Mouse (Mus musculus): ENCODE results near the gene Hoxa3. TPM values are rescaled to one million over a fixed set of nuclear protein-coding genes. Genes with fewer than 3 reads are reported as not detected.

Hoxa3 gene
- total and polyA plus RNA-seq, 2 experiments from 2014 or later, result 1.6 TPM; not detected in 1

GRCm38 (mm10) chr6:52221337-52221992, 8.3 kb upstream of the Hoxa3 start, which contains the start of gene Hoxa7:
TSS of gene Hoxa7 (minus strand) at chr6:52221854.
- ATAC-seq (ENCODE audit: low FRiP score), result peak; percentile 75
- H3K4me2 ChIP-seq (ENCODE audit: low read depth, low read length, poor library complexity, severe bottlenecking), result peak within 1 kb of the TSS; percentile 84
- peak; percentile 84 for DNase-seq (ENCODE audit: low spot score)
- TF ChIP-seq CTCF (IDR thresholded peaks at IDR 0.05), result peak; percentile 97
- 1% methylated on average over 46 of the region's 46 CpGs for WGBS
- H3K27me3 ChIP-seq (ENCODE audit: insufficient read depth, low read length), result peaks cover 91% of the 10 kb centered on the region
- peak within 1 kb of the TSS; percentile 43 for H3K4me3 ChIP-seq (ENCODE audit: low read depth, low read length)
- H3K4me1 ChIP-seq (ENCODE audit: insufficient read depth, low read length), result no peaks in the 10 kb centered on the region
- no peak within 1 kb of the TSS for H3K27ac ChIP-seq (ENCODE audit: low read depth, low read length)
- no peaks in the 10 kb centered on the region for H3K9me3 ChIP-seq (ENCODE audit: low read length)
- peak within 1 kb of the TSS; percentile 48 for H3K9ac ChIP-seq (replicated peaks; ENCODE audit: low read length, poor library complexity, severe bottlenecking)
- H3K36me3 ChIP-seq (ENCODE audit: insufficient read depth, low read length), result no peaks in the 10 kb centered on the region

GRCm38 (mm10) chr6:52220865-52221310, 7.8 kb upstream of the Hoxa3 start:
- Histone ChIP-seq H3K4me2 (ENCODE audit: low read depth, low read length, poor library complexity, severe bottlenecking) (peak overlapping the region; percentile 84), H3K36me3 (ENCODE audit: insufficient read depth, low read length) (no peaks in the 10 kb centered on the region), H3K9ac (replicated peaks; ENCODE audit: low read length, poor library complexity, severe bottlenecking) (no peak overlapping the region), H3K9me3 (ENCODE audit: low read length) (no peaks in the 10 kb centered on the region), H3K27ac (ENCODE audit: low read depth, low read length) (no peak overlapping the region), H3K4me1 (ENCODE audit: insufficient read depth, low read length) (no peaks in the 10 kb centered on the region), H3K4me3 (ENCODE audit: low read depth, low read length) (peak overlapping the region; percentile 43), H3K27me3 (ENCODE audit: insufficient read depth, low read length) (peaks cover 93% of the 10 kb centered on the region)
- 11% methylated on average over 12 of the region's 12 CpGs for WGBS
- DNase-seq (ENCODE audit: low spot score), result no peak
- ATAC-seq (ENCODE audit: low FRiP score), result no peak
- TF ChIP-seq CTCF (IDR thresholded peaks at IDR 0.05), result no peak

GRCm38 (mm10) chr6:52220003-52220864, 7.1 kb upstream of the Hoxa3 start:
- no peak overlapping the region for H3K27ac ChIP-seq (ENCODE audit: low read depth, low read length)
- DNase-seq (ENCODE audit: low spot score) (no peak), ATAC-seq (ENCODE audit: low FRiP score) (no peak)
- 16% methylated on average over 32 of the region's 32 CpGs for WGBS
- no peak overlapping the region for H3K4me3 ChIP-seq (ENCODE audit: low read depth, low read length)
- TF ChIP-seq CTCF (IDR thresholded peaks at IDR 0.05), result no peak
- H3K27me3 ChIP-seq (ENCODE audit: insufficient read depth, low read length), result peaks cover 93% of the 10 kb centered on the region
- H3K36me3 ChIP-seq (ENCODE audit: insufficient read depth, low read length), result no peaks in the 10 kb centered on the region
- no peak overlapping the region for H3K4me2 ChIP-seq (ENCODE audit: low read depth, low read length, poor library complexity, severe bottlenecking)
- H3K9me3 ChIP-seq (ENCODE audit: low read length), result no peaks in the 10 kb centered on the region
- no peak overlapping the region for H3K9ac ChIP-seq (replicated peaks; ENCODE audit: low read length, poor library complexity, severe bottlenecking)
- H3K4me1 ChIP-seq (ENCODE audit: insufficient read depth, low read length), result no peaks in the 10 kb centered on the region

- no peak overlapping the region for H3K9ac ChIP-seq (replicated peaks; ENCODE audit: low read length, poor library complexity, severe bottlenecking)
- no peaks in the 10 kb centered on the region for H3K9me3 ChIP-seq (ENCODE audit: low read length)
- H3K27me3 ChIP-seq (ENCODE audit: insufficient read depth, low read length), result peaks cover 93% of the 10 kb centered on the region
- no peak for TF ChIP-seq CTCF (IDR thresholded peaks at IDR 0.05)
- WGBS, result 21% methylated on average over 9 of the region's 9 CpGs
- DNase-seq (ENCODE audit: low spot score) (no peak), ATAC-seq (ENCODE audit: low FRiP score) (no peak)
- no peak overlapping the region for H3K27ac ChIP-seq (ENCODE audit: low read depth, low read length)
- H3K4me2 ChIP-seq (ENCODE audit: low read depth, low read length, poor library complexity, severe bottlenecking), result no peak overlapping the region
- H3K4me3 ChIP-seq (ENCODE audit: low read depth, low read length), result no peak overlapping the region
- H3K4me1 ChIP-seq (ENCODE audit: insufficient read depth, low read length), result no peaks in the 10 kb centered on the region
- H3K36me3 ChIP-seq (ENCODE audit: insufficient read depth, low read length), result no peaks in the 10 kb centered on the region
Measured at GRCm38 (mm10) chr6:52219234-52219942, 6.3 kb upstream of the Hoxa3 start.

- no peak for DNase-seq (ENCODE audit: low spot score)
- peaks cover 94% of the 10 kb centered on the region for H3K27me3 ChIP-seq (ENCODE audit: insufficient read depth, low read length)
- no peak overlapping the region for H3K27ac ChIP-seq (ENCODE audit: low read depth, low read length)
- no peaks in the 10 kb centered on the region for H3K36me3 ChIP-seq (ENCODE audit: insufficient read depth, low read length)
- no peak overlapping the region for H3K4me3 ChIP-seq (ENCODE audit: low read depth, low read length)
- no peak for TF ChIP-seq CTCF (IDR thresholded peaks at IDR 0.05)
- H3K4me2 ChIP-seq (ENCODE audit: low read depth, low read length, poor library complexity, severe bottlenecking), result no peak overlapping the region
- H3K4me1 ChIP-seq (ENCODE audit: insufficient read depth, low read length), result no peaks in the 10 kb centered on the region
- 11% methylated on average over 14 of the region's 14 CpGs for WGBS
- H3K9ac ChIP-seq (replicated peaks; ENCODE audit: low read length, poor library complexity, severe bottlenecking), result no peak overlapping the region
- ATAC-seq (ENCODE audit: low FRiP score), result no peak
- no peaks in the 10 kb centered on the region for H3K9me3 ChIP-seq (ENCODE audit: low read length)
Measured at GRCm38 (mm10) chr6:52218643-52219215, 5.6 kb upstream of the Hoxa3 start.
